Mouse (Mus musculus) heart, embryonic 11.5 days (tissue): Measurements from ENCODE around the gene Slc25a21. TPM values are rescaled to one million over a fixed set of nuclear protein-coding genes. Genes with fewer than 3 reads are reported as not detected.

ENCODE experiments used
- ATAC-seq: fragments of 200-750 bp; cut with Nextera tagmentation; replicated peaks from 2 replicates; pipeline ENCODE4 v1.8.0; 2017; ENCODE audit warnings: moderate library complexity; ENCODE audit not compliant: insufficient number of reproducible peaks, low FRiP score, low TSS enrichment
- H3K27ac ChIP-seq: fragments of 300-500 bp; sonication (generic); 2 replicates; pipeline ENCODE4 v1.5.1; 2014; ENCODE audit warnings: mild to moderate bottlenecking, low read depth, low read length
- H3K27me3 ChIP-seq: fragments of 300-500 bp; sonication (generic); 2 replicates; pipeline ENCODE4 v1.6.1; 2014; ENCODE audit warnings: mild to moderate bottlenecking, low read length, mixed read lengths; ENCODE audit not compliant: control insufficient read depth, insufficient read depth
- H3K36me3 ChIP-seq: fragments of 300-500 bp; sonication (generic); 2 replicates; pipeline ENCODE4 v1.6.1; 2014; ENCODE audit warnings: mild to moderate bottlenecking, low read length, moderate library complexity, mixed read lengths; ENCODE audit not compliant: control insufficient read depth, insufficient read depth
- H3K4me1 ChIP-seq: fragments of 300-500 bp; sonication (generic); 2 replicates; pipeline ENCODE4 v1.6.1; 2014; ENCODE audit warnings: low read length; ENCODE audit not compliant: control insufficient read depth, insufficient read depth
- H3K4me2 ChIP-seq: fragments of 300-500 bp; sonication (generic); 2 replicates; pipeline ENCODE4 v1.6.1; 2014; ENCODE audit warnings: mild to moderate bottlenecking, moderate library complexity
- H3K4me3 ChIP-seq: fragments of 300-500 bp; sonication (generic); 2 replicates; pipeline ENCODE4 v1.5.1; 2014; ENCODE audit warnings: low read depth, low read length
- H3K9ac ChIP-seq: fragments of 300-500 bp; sonication (generic); 2 replicates; pipeline ENCODE4 v1.6.1; 2014; ENCODE audit warnings: mild to moderate bottlenecking, low read depth, low read length, moderate library complexity
- H3K9me3 ChIP-seq: fragments of 300-500 bp; sonication (generic); replicated peaks from 2 replicates; pipeline ENCODE4 v1.6.1; 2016; ENCODE audit warnings: low read length; ENCODE audit not compliant: control insufficient read depth
- WGBS: fragments of 180-500 bp; shearing (Covaris S2); extraction: QIAGEN DNeasy Blood & Tissue Kit; methylation state at CpG from one replicate; pipeline ENCODE4 v1.1.7; 2014; ENCODE audit not compliant: insufficient replicate concordance; 5-methylcytosine and 5-hydroxymethylcytosine counted together
- polyA plus RNA-seq: library from polyadenylated mRNA; unstranded; fragments of >200 nt; fragmentation: Nextera tagmentation; extraction: Ambion mirVana; gene quantifications from 2 replicates; pipeline ENCODE4 v1.2.1, GENCODE M21; 2014

The Slc25a21 gene
- polyA plus RNA-seq, 1 experiment from 2014 or later, result 6.4 TPM

GRCm38 (mm10) chr12:57162840-57163239, 34.4 kb downstream of the Slc25a21 start:
- Histone ChIP-seq H3K9ac (no peak overlapping the region), H3K27ac (no peak overlapping the region), H3K9me3 (no peaks in the 10 kb centered on the region), H3K36me3 (no peaks in the 10 kb centered on the region), H3K4me1 (0 out of 2 replicates have a peak, but pooled peaks cover 5% of the 10 kb centered on the region), H3K27me3 (no peaks in the 10 kb centered on the region), H3K4me2 (no peak overlapping the region), H3K4me3 (no peak overlapping the region)
- 39% methylated on average over 3 of the region's 3 CpGs for WGBS
- no peak for ATAC-seq

DNA sequence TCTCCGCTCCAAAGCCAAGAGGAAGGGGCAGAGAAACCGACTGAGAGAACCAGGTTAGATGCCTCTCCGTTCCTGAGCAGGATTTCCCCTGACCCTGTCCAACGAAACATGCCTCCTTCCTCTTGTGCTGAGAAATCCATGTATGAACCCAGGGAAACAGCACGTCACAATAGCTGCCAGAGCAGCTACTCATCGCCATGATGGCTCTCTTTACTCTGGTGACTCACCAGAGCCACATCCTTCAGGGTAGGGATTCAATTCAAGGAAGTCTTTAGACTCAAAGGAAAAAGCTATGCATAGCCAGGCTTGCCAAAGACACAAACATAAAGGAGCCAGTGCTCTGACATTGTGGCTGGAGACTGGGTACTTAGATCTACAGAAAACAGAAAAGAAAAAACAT, 37.4 kb downstream of the Slc25a21 start:
- no peaks in the 10 kb centered on the region for H3K36me3 ChIP-seq
- no peaks in the 10 kb centered on the region for H3K9me3 ChIP-seq
- no peak for ATAC-seq
- 0 out of 2 replicates have a peak, but pooled peaks cover 5% of the 10 kb centered on the region for H3K4me1 ChIP-seq
- H3K9ac ChIP-seq, result no peak overlapping the region
- no peak overlapping the region for H3K27ac ChIP-seq
- no peak overlapping the region for H3K4me2 ChIP-seq
- H3K27me3 ChIP-seq, result no peaks in the 10 kb centered on the region
- WGBS, result 74% methylated on average over 6 of the region's 6 CpGs
- H3K4me3 ChIP-seq, result no peak overlapping the region

DNA sequence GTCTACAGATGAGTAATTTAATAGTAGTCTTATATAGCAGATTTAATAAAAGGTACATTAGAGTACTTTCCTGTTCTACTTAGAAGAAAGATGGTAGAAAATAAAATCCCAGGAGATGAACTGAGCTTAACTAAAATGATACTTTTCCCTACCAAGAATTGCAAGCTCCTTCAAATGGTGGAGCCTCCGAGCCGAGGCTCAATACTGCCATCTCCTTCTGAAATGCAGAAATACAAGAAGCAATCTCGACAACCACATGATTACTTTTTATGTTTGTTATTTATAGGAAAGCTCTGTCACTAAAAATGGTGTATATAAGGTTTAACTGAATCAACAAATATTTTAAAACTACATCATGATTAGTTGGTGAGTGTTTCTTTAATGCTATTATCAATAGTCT, 39.0 kb downstream of the Slc25a21 start:
- 53% methylated on average over 3 of the region's 3 CpGs for WGBS
- no peak for ATAC-seq

GRCm38 (mm10) chr12:57138937-57139336, 58.3 kb downstream of the Slc25a21 start:
- no peak overlapping the region for H3K27ac ChIP-seq
- ATAC-seq, result no peak
- no peak overlapping the region for H3K4me3 ChIP-seq
- WGBS, result 68% methylated on average over 1 of the region's 1 CpGs
- no peak overlapping the region for H3K4me2 ChIP-seq
- no peaks in the 10 kb centered on the region for H3K36me3 ChIP-seq
- no peaks in the 10 kb centered on the region for H3K27me3 ChIP-seq
- no peaks in the 10 kb centered on the region for H3K9me3 ChIP-seq
- H3K9ac ChIP-seq, result no peak overlapping the region
- peaks cover 5% of the 10 kb centered on the region; the same call in 1 of the 2 replicates for H3K4me1 ChIP-seq

More for the DNA sequence above, 39.0 kb downstream of the Slc25a21 start:
- Histone ChIP-seq H3K4me3 (no peak overlapping the region), H3K9me3 (no peaks in the 10 kb centered on the region), H3K9ac (no peak overlapping the region), H3K4me2 (no peak overlapping the region), H3K4me1 (0 out of 2 replicates have a peak, but pooled peaks cover 2% of the 10 kb centered on the region), H3K36me3 (no peaks in the 10 kb centered on the region), H3K27me3 (no peaks in the 10 kb centered on the region), H3K27ac (no peak overlapping the region)

DNA sequence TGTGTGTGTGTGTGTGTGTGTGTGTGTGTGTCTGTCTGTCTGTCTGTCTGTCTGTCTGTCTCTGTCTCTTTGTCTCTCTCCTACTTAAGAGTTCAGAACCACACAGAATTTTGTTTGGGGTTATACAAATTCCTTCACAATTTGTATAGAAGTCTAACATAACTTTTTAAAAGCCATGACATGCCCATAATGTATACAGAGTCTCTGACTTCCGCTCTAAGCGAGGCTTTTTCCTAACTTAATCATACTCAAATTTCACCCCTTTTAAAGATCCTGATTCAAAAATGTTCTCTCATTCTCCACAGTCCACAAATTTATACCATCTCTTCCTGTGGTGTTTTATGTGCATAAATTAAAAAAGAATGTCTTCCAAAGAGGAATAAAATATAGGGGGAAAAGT, 59.5 kb downstream of the Slc25a21 start:
- no peaks in the 10 kb centered on the region for H3K9me3 ChIP-seq
- H3K4me3 ChIP-seq, result no peak overlapping the region
- H3K9ac ChIP-seq, result no peak overlapping the region
- no peaks in the 10 kb centered on the region for H3K27me3 ChIP-seq
- H3K4me2 ChIP-seq, result no peak overlapping the region
- peaks cover 5% of the 10 kb centered on the region; the same call in 1 of the 2 replicates for H3K4me1 ChIP-seq
- 62% methylated on average over 2 of the region's 2 CpGs for WGBS
- ATAC-seq, result no peak
- no peaks in the 10 kb centered on the region for H3K36me3 ChIP-seq
- H3K27ac ChIP-seq, result no peak overlapping the region

- 37% methylated on average over 8 of the region's 8 CpGs for WGBS
Measured at GRCm38 (mm10) chr12:57118602-57119001, 78.7 kb downstream of the Slc25a21 start.

GRCm38 (mm10) chr12:57115516-57115915, 81.8 kb downstream of the Slc25a21 start:
- Histone ChIP-seq H3K4me1 (no peaks in the 10 kb centered on the region), H3K27ac (no peak overlapping the region), H3K9me3 (no peaks in the 10 kb centered on the region), H3K36me3 (no peaks in the 10 kb centered on the region), H3K4me3 (no peak overlapping the region), H3K4me2 (no peak overlapping the region), H3K27me3 (no peaks in the 10 kb centered on the region), H3K9ac (no peak overlapping the region)
- no peak for ATAC-seq
- WGBS, result 65% methylated on average over 10 of the region's 10 CpGs

More at GRCm38 (mm10) chr12:57118602-57119001, 78.7 kb downstream of the Slc25a21 start:
- Histone ChIP-seq H3K36me3 (no peaks in the 10 kb centered on the region), H3K27me3 (no peaks in the 10 kb centered on the region), H3K4me2 (no peak overlapping the region), H3K9ac (no peak overlapping the region), H3K9me3 (no peaks in the 10 kb centered on the region), H3K4me1 (no peaks in the 10 kb centered on the region), H3K4me3 (no peak overlapping the region), H3K27ac (no peak overlapping the region)
- no peak for ATAC-seq

DNA sequence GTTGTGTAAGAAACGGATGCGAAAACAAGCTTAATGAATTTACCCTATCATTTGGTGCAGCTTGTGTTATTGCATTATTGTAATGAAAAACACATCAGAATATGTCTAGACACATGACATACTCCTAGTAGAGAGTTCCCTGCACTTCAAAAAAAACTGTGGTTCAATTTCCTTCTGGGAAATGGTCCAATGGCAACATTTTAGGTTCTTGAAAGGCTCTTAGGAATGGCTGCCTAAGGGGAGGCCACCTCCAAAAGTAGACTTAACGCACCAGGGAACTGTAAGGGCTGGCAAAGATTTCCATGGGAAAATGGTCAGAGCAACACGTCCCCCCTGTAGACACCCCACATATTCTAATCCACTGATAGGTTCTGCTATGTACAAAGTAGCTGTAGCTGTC, 87.9 kb downstream of the Slc25a21 start:
- Histone ChIP-seq H3K9ac (no peak overlapping the region), H3K4me1 (no peaks in the 10 kb centered on the region), H3K4me2 (no peak overlapping the region), H3K27ac (no peak overlapping the region), H3K36me3 (no peaks in the 10 kb centered on the region), H3K27me3 (no peaks in the 10 kb centered on the region), H3K9me3 (no peaks in the 10 kb centered on the region), H3K4me3 (no peak overlapping the region)
- no peak for ATAC-seq
- WGBS, result 82% methylated on average over 4 of the region's 4 CpGs

GRCm38 (mm10) chr12:57102322-57102721, 95.0 kb downstream of the Slc25a21 start:
- Histone ChIP-seq H3K4me1 (no peaks in the 10 kb centered on the region), H3K4me3 (no peak overlapping the region)

More at GRCm38 (mm10) chr12:57102322-57102721, 95.0 kb downstream of the Slc25a21 start:
- Histone ChIP-seq H3K36me3 (no peaks in the 10 kb centered on the region), H3K27me3 (no peaks in the 10 kb centered on the region), H3K4me2 (no peak overlapping the region), H3K9me3 (no peaks in the 10 kb centered on the region), H3K27ac (no peak overlapping the region), H3K9ac (no peak overlapping the region)
- 70% methylated on average over 1 of the region's 1 CpGs for WGBS
- ATAC-seq, result no peak
